Mouse (Mus musculus) heart, embryonic 14.5 days (tissue): ENCODE measurements around the gene Edc4. TPM values are rescaled to one million over a fixed set of nuclear protein-coding genes. Genes with fewer than 3 reads are reported as not detected.

Source experiments
- ATAC-seq: fragments of 200-750 bp; cut with Nextera tagmentation; 2 replicates; pipeline ENCODE4 v1.8.0; 2017; ENCODE audit warnings: low read depth, moderate TSS enrichment; ENCODE audit not compliant: insufficient number of reproducible peaks, insufficient read depth, low FRiP score
- H3K27ac ChIP-seq, 2 experiments: fragments of 200-500 bp in 1 of 2; fragments of 300-500 bp in 1 of 2; sonication (generic) in 1 of 2; replicated peaks in 1 of 2; 2 replicates each; pipeline ENCODE4 v1.5.1; 2012 to 2014; ENCODE audit warnings: low read depth in 2 of 2, low read length in 2 of 2, control low read depth in 1 of 2, mild to moderate bottlenecking in 1 of 2, mixed read lengths in 1 of 2; ENCODE audit not compliant: control insufficient read depth in 1 of 2, insufficient read depth in 1 of 2
- H3K27me3 ChIP-seq: fragments of 300-500 bp; sonication (generic); 2 replicates; pipeline ENCODE4 v1.6.1; 2014; ENCODE audit warnings: mild to moderate bottlenecking, low read length, control low read depth; ENCODE audit not compliant: control insufficient read depth, insufficient read depth
- H3K36me3 ChIP-seq: fragments of 300-500 bp; sonication (generic); 2 replicates; pipeline ENCODE4 v1.6.1; 2014; ENCODE audit warnings: mild to moderate bottlenecking, control low read depth, low read length, mixed read lengths; ENCODE audit not compliant: control insufficient read depth, insufficient read depth
- H3K4me1 ChIP-seq, 2 experiments: fragments of 200-500 bp in 1 of 2; fragments of 300-500 bp in 1 of 2; sonication (generic) in 1 of 2; 2 replicates each; pipeline ENCODE4 v1.6.1; 2012 to 2014; ENCODE audit warnings: low read length in 2 of 2, control low read depth in 1 of 2, mixed read lengths in 1 of 2; ENCODE audit not compliant: control insufficient read depth in 2 of 2, insufficient read depth in 2 of 2
- H3K4me2 ChIP-seq: fragments of 300-500 bp; sonication (generic); 2 replicates; pipeline ENCODE4 v1.6.1; 2014; ENCODE audit warnings: mild to moderate bottlenecking, low read length
- H3K4me3 ChIP-seq, 2 experiments: fragments of 200-500 bp in 1 of 2; fragments of 300-500 bp in 1 of 2; sonication (generic) in 1 of 2; 2 replicates each; pipeline ENCODE4 v1.5.1; 2012 to 2014; ENCODE audit warnings: low read length in 2 of 2, mild to moderate bottlenecking in 2 of 2, control low read depth in 1 of 2, low read depth in 1 of 2, moderate library complexity in 1 of 2; ENCODE audit not compliant: control insufficient read depth in 1 of 2, insufficient read depth in 1 of 2
- H3K9ac ChIP-seq: fragments of 300-500 bp; sonication (generic); 2 replicates; pipeline ENCODE4 v1.6.1; 2014; ENCODE audit warnings: mild to moderate bottlenecking, low read length
- H3K9me3 ChIP-seq: fragments of 300-500 bp; sonication (generic); 2 replicates; pipeline ENCODE4 v1.6.1; 2016; ENCODE audit warnings: low read length, control low read depth; ENCODE audit not compliant: control insufficient read depth
- WGBS: fragments of 180-500 bp; shearing (Covaris S2); extraction: QIAGEN DNeasy Blood & Tissue Kit; methylation state at CpG from one replicate; pipeline ENCODE4 v1.1.7; 2014; 5-methylcytosine and 5-hydroxymethylcytosine counted together
- polyA plus RNA-seq: library from polyadenylated mRNA; unstranded; fragments of >200 nt; fragmentation: Nextera tagmentation; extraction: Ambion mirVana; gene quantifications from 2 replicates; pipeline ENCODE4 v1.2.1, GENCODE M21; 2014

The Edc4 gene
- polyA plus RNA-seq, 1 experiment from 2014 or later: 24.0 TPM

GRCm38 (mm10) chr8:105850611-105851010 is 30.1 kb upstream of the Edc4 start:
- H3K9ac ChIP-seq: peak overlapping the region; percentile 50; the same call in 1 of the 2 replicates

GRCm38 (mm10) chr8:105851651-105852143 is 29.0 kb upstream of the Edc4 start:
- Histone ChIP-seq H3K4me1 (peaks cover 13 to 19% of the 10 kb centered on the region in 2 experiments), H3K36me3 (peaks cover 31% of the 10 kb centered on the region), H3K9me3 (no peaks in the 10 kb centered on the region), H3K9ac (peak overlapping the region; percentile 84), H3K27ac (peak overlapping the region; percentile 67 to 84), H3K27me3 (no peaks in the 10 kb centered on the region), H3K4me3 (peak overlapping the region; percentile 68 to 83), H3K4me2 (peak overlapping the region; percentile 64)
- under 1% methylated on average over 34 of the region's 34 CpGs for WGBS
- ATAC-seq: peak; percentile 57; the same call in 1 of the 2 replicates

More at GRCm38 (mm10) chr8:105850611-105851010, 30.1 kb upstream of the Edc4 start:
- Histone ChIP-seq H3K27ac (no peak overlapping the region), H3K27me3 (no peaks in the 10 kb centered on the region), H3K4me3 (peak overlapping the region in 1 of 2 experiments; percentile 11; a peak in 1 of 4 replicates), H3K36me3 (peaks cover 42% of the 10 kb centered on the region), H3K4me2 (peak overlapping the region; percentile 51), H3K4me1 (peaks cover 7 to 12% of the 10 kb centered on the region in 2 experiments; a peak in 3 of 4 replicates), H3K9me3 (no peaks in the 10 kb centered on the region)
- 77% methylated on average over 7 of the region's 7 CpGs for WGBS
- ATAC-seq: no peak

- Histone ChIP-seq H3K4me3 (peak overlapping the region in 1 of 2 experiments; percentile 68; a peak in 1 of 4 replicates), H3K27ac (no peak overlapping the region; a peak in 1 of 4 replicates), H3K27me3 (no peaks in the 10 kb centered on the region), H3K4me2 (no peak overlapping the region), H3K36me3 (peaks cover 25% of the 10 kb centered on the region), H3K4me1 (peaks cover 15 to 24% of the 10 kb centered on the region in 2 experiments), H3K9me3 (no peaks in the 10 kb centered on the region), H3K9ac (no peak overlapping the region)
- WGBS: 80% methylated on average over 12 of the region's 12 CpGs
- ATAC-seq: no peak
Observed at GRCm38 (mm10) chr8:105852146-105852729, 28.4 kb upstream of the Edc4 start.

- Histone ChIP-seq H3K4me3 (no peak within 1 kb of the TSS), H3K27ac (no peak within 1 kb of the TSS; a peak in 1 of 4 replicates)
- no peak for ATAC-seq
Observed at GRCm38 (mm10) chr8:105853178-105853577, 27.5 kb upstream of the Edc4 start, which contains the start of gene Cenpt. Cenpt (minus strand) TSS chr8:105853278.

GRCm38 (mm10) chr8:105854303-105854702 is 26.4 kb upstream of the Edc4 start:
- Histone ChIP-seq H3K27me3 (no peaks in the 10 kb centered on the region), H3K9ac (peak overlapping the region; percentile 87), H3K27ac (peak overlapping the region in 1 of 2 experiments; percentile 83; a peak in 1 of 4 replicates), H3K4me2 (peak overlapping the region; percentile 80), H3K9me3 (no peaks in the 10 kb centered on the region), H3K4me1 (peaks cover 15 to 28% of the 10 kb centered on the region in 2 experiments), H3K4me3 (peak overlapping the region in 1 of 2 experiments; percentile 84; a peak in 2 of 4 replicates), H3K36me3 (peaks cover 20% of the 10 kb centered on the region)
- 20% methylated on average over 8 of the region's 8 CpGs for WGBS
- no peak; the same call in none of the 2 replicates for ATAC-seq

More at GRCm38 (mm10) chr8:105853178-105853577, 27.5 kb upstream of the Edc4 start, which contains the start of gene Cenpt:
- 88% methylated on average over 3 of the region's 3 CpGs for WGBS
- H3K4me2 ChIP-seq: no peak within 1 kb of the TSS
- peaks cover 25% of the 10 kb centered on the region for H3K36me3 ChIP-seq
- H3K9me3 ChIP-seq: no peaks in the 10 kb centered on the region
- no peaks in the 10 kb centered on the region for H3K27me3 ChIP-seq
- peaks cover 15 to 27% of the 10 kb centered on the region in 2 experiments for H3K4me1 ChIP-seq
- H3K9ac ChIP-seq: no peak within 1 kb of the TSS

- Histone ChIP-seq H3K4me1 (peaks cover 17 to 33% of the 10 kb centered on the region in 2 experiments), H3K9ac (peak within 1 kb of the TSS; percentile 87), H3K4me2 (peak within 1 kb of the TSS; percentile 80), H3K36me3 (peaks cover 16% of the 10 kb centered on the region), H3K9me3 (no peaks in the 10 kb centered on the region), H3K27me3 (no peaks in the 10 kb centered on the region), H3K27ac (peak within 1 kb of the TSS; percentile 83 to 91), H3K4me3 (peak within 1 kb of the TSS; percentile 84 to 92)
- under 1% methylated on average over 43 of the region's 43 CpGs for WGBS
- ATAC-seq: peak; percentile 85
Observed at GRCm38 (mm10) chr8:105854715-105855216, 25.9 kb upstream of the Edc4 start, which contains the start of gene Thap11. Thap11 (plus strand) TSS chr8:105855132.

- peak overlapping the region; percentile 81 to 83 for H3K27ac ChIP-seq
- H3K27me3 ChIP-seq: no peaks in the 10 kb centered on the region
- peaks cover 14% of the 10 kb centered on the region; the same call in 1 of the 2 replicates for H3K36me3 ChIP-seq
- peak overlapping the region; percentile 80 for H3K4me2 ChIP-seq
- WGBS: under 1% methylated on average over 71 of the region's 71 CpGs
- ATAC-seq: peak; percentile 7; the same call in 1 of the 2 replicates
- H3K4me1 ChIP-seq: peaks cover 16 to 29% of the 10 kb centered on the region in 2 experiments
- peak overlapping the region; percentile 87 for H3K9ac ChIP-seq
- peak overlapping the region; percentile 84 to 92 for H3K4me3 ChIP-seq
- H3K9me3 ChIP-seq: no peaks in the 10 kb centered on the region
Observed at GRCm38 (mm10) chr8:105855248-105856167, 25.2 kb upstream of the Edc4 start.
